In the genomic region with DNA sequence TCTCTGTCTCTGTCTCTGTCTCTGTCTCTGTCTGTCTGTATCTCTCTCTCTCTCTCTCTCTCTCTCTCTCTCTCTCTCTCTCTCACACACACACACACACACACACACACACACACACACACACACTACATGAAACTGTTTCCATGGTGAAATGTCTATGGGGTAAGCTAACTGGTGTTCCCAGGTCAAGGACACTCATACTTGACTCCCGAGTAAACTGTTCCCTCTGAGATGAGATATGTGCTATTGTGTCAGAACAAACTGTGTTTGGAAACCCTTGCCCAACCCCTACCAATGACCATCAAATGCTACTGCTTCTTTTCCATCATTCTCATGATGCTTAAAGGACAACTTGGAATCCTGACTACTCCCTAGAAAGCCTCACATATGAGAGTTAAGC, we compare ENCODE assay signal across 25 mouse cellular contexts. TPM values are rescaled to one million over a fixed set of nuclear protein-coding genes. Genes with fewer than 3 reads are reported as not detected.
"Had no signal": no experiment of that assay in that cellular context is flagged by ENCODE, and none has a peak within 500 bp of the region (broad histone marks: within the 10 kb centered on the region; RNA-seq: fewer than 3 reads in every experiment).

No protein-coding gene starts in this region.

RNA-seq across cellular contexts. Expression of gene Serpina1a, which starts 3.5 kb away (rescaled TPM):
- total RNA-seq: left cerebral cortex, postnatal 10 days; left cerebral cortex, postnatal 14 days; left cerebral cortex, postnatal 25 days; left cerebral cortex, postnatal 36 days; left cerebral cortex, postnatal 4 days; megakaryocyte progenitor cell, adult 5-6 weeks; megakaryocyte, adult 5-6 weeks; megakaryocyte-erythroid progenitor cell, adult 5-6 weeks; midbrain, postnatal 0 days; monocyte, adult 5-6 weeks had no signal
- polyA plus RNA-seq: limb, embryonic 10.5 days; limb, embryonic 11.5 days; limb, embryonic 12.5 days; macrophage; midbrain, embryonic 10.5 days; midbrain, embryonic 11.5 days; midbrain, embryonic 12.5 days; midbrain, embryonic 14.5 days; midbrain, embryonic 15.5 days; midbrain, embryonic 16.5 days; midbrain, postnatal 0 days; myocyte; neural tube, embryonic 11.5 days had no signal

RNA-seq across cellular contexts. Expression of gene Serpina1b, which starts 36.7 kb away (rescaled TPM):
- total RNA-seq: left cerebral cortex, adult 8-10 months; left cerebral cortex, postnatal 14 days; left cerebral cortex, postnatal 25 days; left cerebral cortex, postnatal 36 days; left cerebral cortex, postnatal 4 days; megakaryocyte progenitor cell, adult 5-6 weeks; megakaryocyte, adult 5-6 weeks; megakaryocyte-erythroid progenitor cell, adult 5-6 weeks; midbrain, postnatal 0 days; monocyte, adult 5-6 weeks had no signal
- polyA plus RNA-seq: limb, embryonic 10.5 days; limb, embryonic 12.5 days; macrophage; midbrain, embryonic 11.5 days; midbrain, embryonic 12.5 days; midbrain, embryonic 14.5 days; midbrain, embryonic 15.5 days; midbrain, embryonic 16.5 days; midbrain, postnatal 0 days; myocyte; neural tube, embryonic 11.5 days had no signal

RNA-seq across cellular contexts. Expression of gene Serpina1c, which starts 37.8 kb away (rescaled TPM):
- total RNA-seq: left cerebral cortex, adult 8-10 months; left cerebral cortex, postnatal 10 days; left cerebral cortex, postnatal 14 days; left cerebral cortex, postnatal 25 days; left cerebral cortex, postnatal 36 days; left cerebral cortex, postnatal 4 days; megakaryocyte progenitor cell, adult 5-6 weeks; megakaryocyte, adult 5-6 weeks; megakaryocyte-erythroid progenitor cell, adult 5-6 weeks; midbrain, postnatal 0 days; monocyte, adult 5-6 weeks had no signal
- polyA plus RNA-seq: limb, embryonic 10.5 days; limb, embryonic 11.5 days; limb, embryonic 12.5 days; limb, embryonic 13.5 days; lung, embryonic 14.5 days; macrophage; midbrain, embryonic 10.5 days; midbrain, embryonic 11.5 days; midbrain, embryonic 12.5 days; midbrain, embryonic 14.5 days; midbrain, embryonic 15.5 days; midbrain, embryonic 16.5 days; midbrain, postnatal 0 days; myocyte; neural tube, embryonic 11.5 days had no signal
